Mouse (Mus musculus) embryo, embryonic 11.5 days (tissue): ENCODE results near the gene Tyk2.
A peak's percentile ranks its signal among the peaks of the same experiment; 100 is the strongest.

ENCODE experiments used
- DNase-seq: peaks from one replicate; pipeline ENCODE4 v3.0.0-alpha.2; 2012; ENCODE audit warnings: low read depth, low spot score

Gene Tyk2

GRCm38 (mm10) chr9:21149654-21150419 is 18.8 kb upstream of the Tyk2 start, which contains the start of gene Cdc37:
Gene Cdc37 (minus strand): TSS chr9:21149982.
- DNase-seq: peak; percentile 92

DNA sequence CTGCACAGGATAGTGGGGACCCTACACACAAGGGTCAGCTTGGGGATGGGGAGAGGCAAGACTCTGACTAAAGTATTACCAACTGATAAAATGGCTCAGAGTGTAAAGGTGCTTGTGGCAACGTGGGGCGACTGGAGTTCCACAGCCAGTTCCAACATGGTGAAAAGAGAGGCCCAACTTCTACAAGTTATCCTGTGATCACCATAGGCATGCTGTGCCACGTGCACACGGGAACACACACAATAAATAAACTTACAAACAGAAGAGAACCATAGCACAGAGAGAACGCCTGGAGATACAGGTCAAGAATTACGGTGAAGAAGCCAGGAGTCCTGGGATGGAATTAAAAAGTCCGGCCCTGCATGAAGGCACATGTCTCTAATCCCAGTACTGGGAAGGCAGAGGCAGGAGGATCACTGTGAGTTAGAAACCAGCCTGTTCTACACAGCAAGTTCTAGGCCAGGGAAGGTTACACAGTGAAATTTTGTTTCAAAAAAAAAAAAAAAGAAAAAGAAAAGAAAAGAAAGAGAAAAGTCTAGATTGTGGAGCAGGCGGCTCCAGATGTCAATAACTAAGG is 18.1 kb upstream of the Tyk2 start:
- DNase-seq: no peak

DNA sequence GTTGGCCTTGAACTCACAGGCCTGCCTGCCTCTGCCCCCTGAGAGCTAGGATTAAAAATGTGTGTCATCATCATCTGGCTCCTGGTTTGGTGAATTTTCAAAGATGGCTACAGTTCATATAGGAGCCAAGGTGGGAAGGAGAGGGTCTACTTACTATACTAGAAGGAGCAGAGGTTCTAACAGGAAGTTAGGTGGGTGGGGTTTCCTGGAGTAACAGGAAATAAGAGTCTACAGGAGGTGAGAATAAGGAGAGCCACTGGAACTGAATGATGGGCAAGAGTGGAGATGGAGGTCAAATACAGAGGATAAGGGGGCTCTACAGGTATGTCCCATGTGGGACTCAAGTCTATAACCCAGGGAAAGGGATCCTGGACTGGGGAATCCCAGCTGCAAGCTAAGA is 17.4 kb upstream of the Tyk2 start:
- DNase-seq: no peak

DNA sequence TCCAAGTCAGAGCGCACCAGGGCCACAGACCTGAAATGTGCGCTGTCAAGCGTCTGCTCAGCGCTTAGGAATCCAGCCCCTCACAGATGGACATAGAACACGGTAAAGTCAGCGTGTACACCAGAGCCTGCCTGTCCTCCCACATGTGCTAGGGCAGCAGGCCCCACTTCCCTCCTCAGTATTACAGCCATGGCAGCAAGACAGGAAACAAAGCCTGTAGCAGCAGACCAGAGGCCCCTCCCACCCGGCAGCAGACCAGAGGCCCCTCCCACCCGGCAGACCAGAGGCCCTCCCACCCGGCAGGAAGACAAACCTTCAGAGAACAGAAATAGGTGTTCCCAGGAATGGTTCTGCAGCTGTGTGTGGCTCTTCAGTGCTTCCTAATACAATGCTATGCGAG is 15.7 kb upstream of the Tyk2 start:
- no peak for DNase-seq

DNA sequence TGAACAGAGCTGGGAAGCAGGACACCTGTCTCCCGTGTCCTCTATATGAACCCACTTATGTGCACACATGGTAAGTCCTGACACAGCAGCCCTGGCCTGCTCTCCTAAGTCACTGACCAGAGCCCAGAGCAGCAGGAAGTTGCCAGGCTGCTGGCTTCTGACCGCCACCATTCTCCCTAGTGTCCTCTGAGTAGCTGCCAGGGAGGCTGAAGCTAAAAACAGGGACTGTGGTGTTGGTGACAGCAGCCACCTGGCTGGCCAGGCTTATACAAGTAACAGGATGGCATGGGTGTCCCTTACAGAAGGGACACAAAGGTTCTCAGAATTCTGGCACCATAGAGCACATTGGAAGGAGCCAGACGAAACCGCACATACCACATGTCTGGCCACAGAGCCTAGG is 14.4 kb upstream of the Tyk2 start:
- no peak for DNase-seq

GRCm38 (mm10) chr9:21144361-21144760 is 13.3 kb upstream of the Tyk2 start:
- DNase-seq: no peak

DNA sequence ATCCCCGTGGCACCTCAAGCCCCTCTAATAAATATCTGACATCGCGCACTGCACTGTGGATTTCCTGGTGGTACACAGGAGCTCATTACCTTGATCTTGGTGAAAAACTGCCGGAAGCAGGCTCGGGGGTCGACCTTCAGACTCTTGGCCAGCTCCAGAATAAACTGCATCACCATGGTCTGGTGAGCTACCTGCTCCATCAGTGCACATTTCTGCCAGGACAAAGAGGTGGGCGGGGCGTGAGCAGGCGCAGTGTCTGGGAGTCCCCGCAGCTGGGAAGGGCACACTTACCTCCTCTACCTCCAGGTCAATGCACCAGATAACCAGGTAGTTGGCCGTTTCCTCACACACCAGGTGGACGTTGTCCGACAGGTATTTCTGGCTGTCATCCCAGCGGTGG is 10.9 kb upstream of the Tyk2 start:
- DNase-seq: no peak

GRCm38 (mm10) chr9:21138386-21138785 is 7.3 kb upstream of the Tyk2 start:
- no peak for DNase-seq

DNA sequence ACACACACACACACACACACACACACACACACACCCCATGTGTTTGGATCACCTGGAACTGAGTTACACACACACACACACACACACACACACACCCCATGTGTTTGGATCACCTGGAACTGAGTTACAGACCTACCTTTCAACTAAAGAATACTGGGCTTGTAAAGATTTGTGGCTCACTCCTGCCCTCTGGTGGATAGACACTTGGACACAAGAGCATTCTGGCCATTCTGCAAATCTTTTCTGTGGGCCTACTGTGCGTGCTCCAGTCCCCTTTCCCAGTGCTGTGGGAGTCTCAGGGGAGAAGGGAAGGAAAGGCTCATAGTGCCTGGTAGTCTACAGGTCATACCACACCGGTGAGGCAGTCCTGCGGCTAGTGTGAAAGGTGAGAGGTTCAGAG is 6.2 kb upstream of the Tyk2 start:
- no peak for DNase-seq

DNA sequence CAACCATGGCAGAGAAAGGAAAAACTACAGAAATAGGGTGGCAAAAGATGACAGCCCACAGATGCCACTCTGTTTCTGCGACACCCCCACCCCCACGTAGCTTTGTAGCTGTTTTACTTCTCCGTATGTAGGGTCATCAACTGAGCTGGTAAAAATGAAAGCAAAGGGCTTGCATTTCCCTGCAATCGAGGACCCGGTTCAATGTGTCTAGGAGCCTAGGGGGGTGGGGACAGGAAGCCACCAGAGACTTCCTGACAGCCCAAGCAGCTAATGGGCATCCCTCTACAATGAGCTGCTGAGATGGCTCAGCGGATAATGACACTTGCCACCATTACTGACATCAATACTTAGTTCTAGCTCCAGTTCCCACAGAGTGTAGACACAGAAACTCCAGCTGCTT is 5.4 kb upstream of the Tyk2 start:
- DNase-seq: no peak

DNA sequence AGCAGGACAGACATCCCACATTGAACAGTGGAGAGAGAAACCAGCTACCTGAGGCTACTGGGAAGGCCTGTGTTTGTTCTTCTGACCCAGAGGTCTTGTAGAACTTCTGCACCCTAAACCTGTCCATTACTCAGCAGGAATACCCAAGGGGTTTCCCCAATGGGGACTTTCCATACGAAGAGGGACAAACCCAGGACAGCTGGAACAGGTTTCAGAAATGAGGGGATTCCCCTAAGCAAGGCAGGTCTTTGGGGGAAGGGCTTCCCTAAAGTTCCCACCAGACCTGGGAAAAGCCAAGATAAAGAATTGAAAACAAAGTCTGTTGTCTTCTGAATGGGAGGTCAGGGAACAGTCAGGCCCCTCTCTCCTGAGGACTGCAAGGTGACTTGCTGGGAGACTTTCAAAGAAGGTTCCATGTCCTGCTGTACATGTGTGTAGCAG is 4.9 kb upstream of the Tyk2 start:
- DNase-seq: no peak

GRCm38 (mm10) chr9:21135329-21135890 is 4.4 kb upstream of the Tyk2 start:
- DNase-seq: no peak

GRCm38 (mm10) chr9:21134595-21135328 is 3.7 kb upstream of the Tyk2 start:
- no peak for DNase-seq

GRCm38 (mm10) chr9:21133064-21133707 is 2.1 kb upstream of the Tyk2 start:
- no peak for DNase-seq

DNA sequence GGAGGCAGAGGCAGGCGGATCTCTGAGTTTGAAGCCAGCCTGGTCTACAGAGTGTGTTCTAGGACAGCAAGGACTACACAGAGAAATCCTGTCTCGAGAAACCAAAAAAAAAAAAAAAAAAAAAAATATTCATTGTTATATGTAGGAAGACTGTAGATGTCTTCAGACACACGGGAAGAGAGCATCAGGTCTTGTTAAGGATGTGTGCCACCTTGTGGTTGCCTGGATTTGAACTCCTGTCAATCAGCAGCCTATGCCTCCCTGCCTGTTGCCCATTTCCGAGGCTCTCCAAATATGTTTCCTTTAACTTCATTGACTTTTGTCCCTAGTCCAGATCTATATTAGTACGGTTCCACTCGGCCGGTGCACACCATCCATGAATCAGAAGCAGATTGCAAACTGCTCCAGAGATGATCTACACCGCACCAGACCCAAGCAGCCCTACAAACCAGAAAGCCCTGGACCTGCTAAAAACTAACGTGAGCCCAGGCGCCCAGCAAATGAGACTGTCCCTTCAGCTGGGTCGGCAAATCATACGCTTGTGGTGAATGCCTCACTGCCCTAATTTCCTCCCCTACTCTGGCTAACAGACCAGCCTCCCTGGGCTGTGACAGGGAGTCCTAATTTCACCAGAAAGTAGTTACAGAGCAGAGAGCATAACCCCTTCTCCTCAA is 1.2 kb upstream of the Tyk2 start:
- DNase-seq: no peak

- no peak for DNase-seq
These were observed 4.8 kb downstream of the Tyk2 start for GRCm38 (mm10) chr9:21126259-21126627.

DNA sequence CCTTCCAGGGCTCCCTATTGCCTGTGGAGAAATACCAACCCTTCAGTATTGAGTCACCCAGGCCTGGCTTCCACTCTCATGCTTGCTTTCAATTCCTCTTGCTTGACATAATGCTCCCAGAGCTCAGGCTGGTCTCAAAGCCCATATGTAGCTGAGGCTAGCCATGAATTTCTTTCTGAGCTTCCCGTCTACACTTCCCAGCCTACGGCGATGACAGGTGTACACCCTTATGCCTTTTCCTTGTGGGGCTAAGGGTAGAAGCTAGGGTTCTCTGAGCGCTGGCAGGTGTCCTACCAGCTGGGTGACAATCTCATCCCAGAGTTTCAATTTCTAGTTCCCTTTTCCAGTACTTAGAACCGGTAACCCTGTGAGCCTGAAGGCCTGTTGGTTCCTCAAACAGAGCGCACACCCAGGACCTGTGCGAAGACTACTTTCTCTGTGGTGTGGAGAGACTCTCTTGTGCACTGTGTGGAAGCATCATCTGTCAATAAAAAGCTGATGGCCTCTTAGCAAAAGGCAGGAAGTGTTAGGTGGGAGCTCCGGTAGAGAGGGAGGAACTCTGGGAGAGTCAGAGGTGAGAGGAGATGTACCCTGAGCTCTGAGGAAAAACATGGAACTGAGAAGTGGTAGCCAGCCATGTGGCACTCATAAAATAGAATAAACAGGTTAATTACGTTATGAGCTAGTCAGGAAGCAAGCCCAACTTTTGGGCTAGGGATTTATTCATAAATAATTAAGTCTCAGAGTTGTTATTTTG is 5.4 kb downstream of the Tyk2 start:
- no peak for DNase-seq

- no peak for DNase-seq
These were observed 6.2 kb downstream of the Tyk2 start for GRCm38 (mm10) chr9:21124837-21125236.

- no peak for DNase-seq
These were observed 9.6 kb downstream of the Tyk2 start for GRCm38 (mm10) chr9:21121483-21121882.

GRCm38 (mm10) chr9:21117073-21117472 is 14.0 kb downstream of the Tyk2 start:
- DNase-seq: no peak

- no peak for DNase-seq
These were observed 15.9 kb downstream of the Tyk2 start for GRCm38 (mm10) chr9:21115105-21115504.
